Mouse (Mus musculus) forebrain, embryonic 14.5 days (tissue): ENCODE measurements around the gene Dzank1. TPM values are rescaled to one million over a fixed set of nuclear protein-coding genes. Genes with fewer than 3 reads are reported as not detected.

Experiments
- ATAC-seq: fragments of 200-750 bp; cut with Nextera tagmentation; 2 replicates; pipeline ENCODE4 v1.8.0; 2017; ENCODE audit warnings: mild to moderate bottlenecking, moderate library complexity
- DNase-seq: peaks from one replicate; pipeline ENCODE4 v3.0.0-alpha.2; 2015; ENCODE audit warnings: low spot score
- H3K27ac ChIP-seq: fragments of 300-500 bp; sonication (generic); 2 replicates; pipeline ENCODE4 v1.5.1; 2014; ENCODE audit warnings: low read depth, mild to moderate bottlenecking, control low read depth, low read length, moderate library complexity
- H3K27me3 ChIP-seq: fragments of 300-500 bp; sonication (generic); replicated peaks from 2 replicates; pipeline ENCODE4 v1.6.1; 2014; ENCODE audit warnings: low read length, control low read depth, mixed read lengths; ENCODE audit not compliant: control insufficient read depth, insufficient read depth
- H3K36me3 ChIP-seq: fragments of 300-500 bp; sonication (generic); 2 replicates; pipeline ENCODE4 v1.6.1; 2014; ENCODE audit warnings: low read length, control low read depth; ENCODE audit not compliant: control insufficient read depth, insufficient read depth
- H3K4me1 ChIP-seq: fragments of 300-500 bp; sonication (generic); 2 replicates; pipeline ENCODE4 v1.6.1; 2014; ENCODE audit warnings: antibody characterized with exemption, low read length, control low read depth; ENCODE audit not compliant: control insufficient read depth, insufficient read depth
- H3K4me2 ChIP-seq: fragments of 300-500 bp; sonication (generic); 2 replicates; pipeline ENCODE4 v1.6.1; 2014; ENCODE audit warnings: mild to moderate bottlenecking, control low read depth, low read length
- H3K4me3 ChIP-seq: fragments of 300-500 bp; sonication (generic); 2 replicates; pipeline ENCODE4 v1.5.1; 2014; ENCODE audit warnings: low read depth, low read length, control low read depth
- H3K9ac ChIP-seq: fragments of 300-500 bp; sonication (generic); 2 replicates; pipeline ENCODE4 v1.6.1; 2014; ENCODE audit warnings: mild to moderate bottlenecking, low read length, control low read depth, moderate library complexity
- H3K9me3 ChIP-seq: fragments of 300-500 bp; sonication (generic); replicated peaks from 2 replicates; pipeline ENCODE4 v1.6.1; 2016; ENCODE audit warnings: low read length, control low read depth, mixed read lengths; ENCODE audit not compliant: control insufficient read depth
- WGBS: fragments of 180-500 bp; shearing (Covaris S2); extraction: QIAGEN DNeasy Blood & Tissue Kit; methylation state at CpG from one replicate; pipeline ENCODE4 v1.1.7; 2014; 5-methylcytosine and 5-hydroxymethylcytosine counted together
- polyA plus RNA-seq: library from polyadenylated mRNA; unstranded; fragments of >200 nt; fragmentation: Nextera tagmentation; extraction: Ambion mirVana; gene quantifications from 2 replicates; pipeline ENCODE4 v1.2.1, GENCODE M21; 2014

Gene Dzank1
- polyA plus RNA-seq, 1 experiment from 2014 or later: 4.3 TPM

- peak; percentile 100 for ATAC-seq
- DNase-seq: peak; percentile 93
- Histone ChIP-seq H3K9me3 (no peaks in the 10 kb centered on the region), H3K27me3 (peaks cover 6% of the 10 kb centered on the region; the same call in 1 of the 2 replicates), H3K36me3 (no peaks in the 10 kb centered on the region), H3K27ac (no peak overlapping the region), H3K4me1 (no peaks in the 10 kb centered on the region), H3K9ac (peak overlapping the region; percentile 65), H3K4me2 (peak overlapping the region; percentile 59), H3K4me3 (peak overlapping the region; percentile 43)
- 7% methylated on average over 25 of the region's 25 CpGs for WGBS
Measured at GRCm38 (mm10) chr2:144458975-144459754, 68.0 kb downstream of the Dzank1 start.

- Histone ChIP-seq H3K27ac (no peak overlapping the region), H3K4me3 (peak overlapping the region; percentile 43; the same call in 1 of the 2 replicates), H3K9me3 (no peaks in the 10 kb centered on the region), H3K9ac (peak overlapping the region; percentile 65), H3K4me1 (no peaks in the 10 kb centered on the region), H3K4me2 (peak overlapping the region; percentile 59), H3K36me3 (no peaks in the 10 kb centered on the region), H3K27me3 (peaks cover 6% of the 10 kb centered on the region; the same call in 1 of the 2 replicates)
- no peak for DNase-seq
- ATAC-seq: no peak
- 74% methylated on average over 6 of the region's 6 CpGs for WGBS
Measured at GRCm38 (mm10) chr2:144458355-144458754, 68.9 kb downstream of the Dzank1 start.

DNA sequence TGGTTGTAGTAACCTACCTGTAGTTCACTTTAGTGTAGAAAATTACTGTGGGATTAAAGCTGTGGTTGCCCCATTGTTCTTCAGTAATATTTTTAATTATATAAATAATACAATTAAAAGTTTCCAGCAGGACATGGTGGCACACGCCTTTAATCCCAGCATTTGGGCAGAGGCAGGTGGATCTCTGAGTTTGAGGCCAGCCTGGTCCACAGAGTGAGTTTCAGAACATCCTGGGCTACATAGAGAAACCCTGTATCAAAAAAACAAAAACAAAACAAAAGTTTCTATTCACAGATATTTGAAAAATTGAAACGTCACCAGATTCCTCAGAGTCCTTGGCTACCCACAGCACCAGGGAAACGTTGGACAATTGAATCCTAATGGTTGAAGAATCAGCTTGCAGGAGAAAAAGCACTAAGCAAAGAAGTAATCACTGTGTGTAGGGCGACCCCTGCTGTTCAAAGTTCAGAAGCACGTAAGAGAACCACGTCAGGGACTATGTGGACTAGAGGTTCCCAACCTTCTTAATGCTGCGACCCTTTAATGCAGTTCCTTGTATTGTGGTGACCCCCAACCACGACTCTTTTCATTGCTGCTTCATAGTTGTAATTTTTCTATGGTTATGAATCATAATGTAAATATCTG is 74.7 kb downstream of the Dzank1 start:
- ATAC-seq: peak; percentile 68; the same call in 1 of the 2 replicates

DNA sequence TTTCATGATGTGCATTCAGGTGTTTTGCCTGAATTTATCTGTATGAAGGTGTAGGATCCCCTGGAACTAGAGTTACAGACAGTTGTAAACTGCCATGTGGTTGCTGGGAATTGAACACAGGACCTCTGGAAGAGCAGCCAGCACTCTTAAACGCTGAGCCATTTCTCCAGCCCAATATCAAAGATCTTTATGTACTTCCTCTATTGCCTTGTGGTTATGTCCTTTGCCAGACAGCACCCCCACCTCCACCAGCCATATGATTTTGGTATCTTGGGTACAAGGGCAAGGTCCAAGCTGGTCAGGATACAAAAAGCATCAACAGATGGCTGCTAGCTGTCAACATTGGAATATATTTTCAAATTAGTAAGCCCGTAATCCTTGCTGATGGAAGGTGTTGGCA is 76.8 kb downstream of the Dzank1 start:
- Histone ChIP-seq H3K4me1 (no peaks in the 10 kb centered on the region), H3K27ac (no peak overlapping the region), H3K9ac (no peak overlapping the region), H3K4me3 (no peak overlapping the region), H3K4me2 (no peak overlapping the region), H3K9me3 (no peaks in the 10 kb centered on the region), H3K36me3 (no peaks in the 10 kb centered on the region), H3K27me3 (peaks cover 6% of the 10 kb centered on the region; the same call in 1 of the 2 replicates)
- DNase-seq (no peak), ATAC-seq (no peak)
- WGBS: 70% methylated on average over 2 of the region's 2 CpGs

More for the DNA sequence above, 74.7 kb downstream of the Dzank1 start:
- Histone ChIP-seq H3K9me3 (no peaks in the 10 kb centered on the region), H3K36me3 (no peaks in the 10 kb centered on the region), H3K4me3 (no peak overlapping the region), H3K27me3 (peaks cover 6% of the 10 kb centered on the region; the same call in 1 of the 2 replicates), H3K4me1 (no peaks in the 10 kb centered on the region), H3K27ac (no peak overlapping the region), H3K4me2 (no peak overlapping the region), H3K9ac (no peak overlapping the region)
- peak; percentile 85 for DNase-seq
- WGBS: 14% methylated on average over 8 of the region's 8 CpGs

DNA sequence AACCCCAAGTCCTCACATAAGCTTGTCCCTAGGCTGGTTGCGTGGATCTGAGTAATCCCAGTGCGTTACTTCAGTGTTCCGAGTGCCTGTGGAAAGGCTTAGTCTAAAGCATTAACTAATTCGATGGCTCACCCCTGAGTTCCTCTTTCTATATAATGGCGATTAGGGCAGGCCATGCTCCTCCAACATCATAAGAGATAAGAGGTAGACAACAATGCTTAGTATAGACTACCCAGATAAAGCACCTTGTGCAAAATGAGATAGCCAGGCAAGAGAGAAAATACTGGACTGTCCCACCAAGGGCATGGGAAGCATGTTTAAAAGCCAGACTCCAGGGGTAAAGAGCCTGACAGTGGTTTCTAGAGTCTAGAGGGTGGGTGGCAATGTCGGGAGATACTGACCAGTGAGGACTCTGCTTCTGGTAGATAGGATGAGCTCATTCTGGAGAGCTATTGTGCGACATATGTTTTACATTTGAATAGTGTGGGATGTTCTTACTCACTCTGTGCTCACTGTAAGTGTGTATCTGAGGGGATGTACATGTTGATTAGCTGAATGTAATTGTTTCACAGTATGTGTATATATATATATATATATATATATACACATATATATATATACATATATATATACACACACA is 80.7 kb downstream of the Dzank1 start:
- Histone ChIP-seq H3K27me3 (no peaks in the 10 kb centered on the region), H3K4me2 (no peak overlapping the region), H3K9ac (no peak overlapping the region), H3K27ac (no peak overlapping the region), H3K36me3 (no peaks in the 10 kb centered on the region), H3K4me1 (no peaks in the 10 kb centered on the region), H3K4me3 (no peak overlapping the region), H3K9me3 (no peaks in the 10 kb centered on the region)
- ATAC-seq (no peak), DNase-seq (no peak)
- 80% methylated on average over 7 of the region's 7 CpGs for WGBS

DNA sequence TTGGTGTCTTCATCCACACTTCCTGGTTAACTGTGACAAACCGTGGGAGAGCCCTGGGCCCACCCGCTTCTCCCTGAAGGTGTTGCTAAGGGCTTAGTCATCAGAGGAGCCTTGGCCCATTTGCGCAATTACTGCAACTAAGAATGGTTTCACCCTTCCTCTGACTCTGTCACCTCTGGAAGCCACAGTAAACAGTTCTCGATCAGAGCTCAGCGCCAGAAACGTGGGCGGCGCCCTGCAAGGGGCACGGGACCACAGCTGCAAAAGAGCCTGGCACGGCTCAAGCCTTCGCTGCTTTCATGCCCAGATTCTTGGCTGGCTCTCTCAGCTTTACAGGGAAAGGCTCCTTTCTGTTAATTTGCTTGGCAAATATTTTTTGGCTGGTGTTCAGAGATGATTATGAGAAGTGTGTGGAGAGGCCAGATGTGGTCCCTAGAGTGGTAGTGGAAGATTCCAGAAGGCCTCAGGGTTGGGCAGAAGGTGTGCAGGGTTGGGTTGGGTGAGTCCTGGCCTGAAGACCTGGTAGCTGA is 85.8 kb downstream of the Dzank1 start:
- Histone ChIP-seq H3K4me2 (no peak overlapping the region), H3K9me3 (no peaks in the 10 kb centered on the region), H3K36me3 (no peaks in the 10 kb centered on the region), H3K9ac (no peak overlapping the region), H3K4me1 (no peaks in the 10 kb centered on the region), H3K27me3 (no peaks in the 10 kb centered on the region), H3K4me3 (no peak overlapping the region), H3K27ac (no peak overlapping the region)
- DNase-seq (peak; percentile 32), ATAC-seq (no peak)
- 83% methylated on average over 11 of the region's 11 CpGs for WGBS

DNA sequence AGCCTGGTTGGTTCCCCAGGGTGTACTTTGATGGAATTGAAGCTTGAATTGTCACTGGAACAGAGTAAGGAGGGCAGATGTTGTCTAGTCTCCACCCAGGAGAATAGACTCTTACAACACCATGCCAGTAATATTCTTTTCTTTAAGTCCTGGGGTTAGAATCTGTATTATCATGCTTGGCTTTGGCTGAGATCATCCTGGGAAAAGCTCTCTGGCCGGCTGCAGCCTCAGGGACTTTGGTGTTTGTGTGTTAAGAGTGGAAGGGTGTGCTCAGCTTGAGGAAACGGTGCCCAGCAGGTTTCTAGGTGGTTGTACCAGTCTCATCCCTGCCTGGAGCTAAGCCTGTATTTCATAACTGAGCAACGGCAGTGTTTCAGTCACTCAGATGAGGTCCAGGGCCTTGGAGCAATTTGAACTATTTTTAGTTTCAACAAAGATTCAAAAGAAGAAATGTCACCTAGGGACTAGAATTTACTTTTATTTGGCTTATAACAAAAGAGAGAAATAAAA is 88.0 kb downstream of the Dzank1 start:
- Histone ChIP-seq H3K9me3 (no peaks in the 10 kb centered on the region), H3K4me3 (no peak overlapping the region), H3K9ac (no peak overlapping the region), H3K27me3 (no peaks in the 10 kb centered on the region), H3K36me3 (no peaks in the 10 kb centered on the region), H3K27ac (no peak overlapping the region), H3K4me2 (no peak overlapping the region), H3K4me1 (no peaks in the 10 kb centered on the region)
- no peak for DNase-seq
- 79% methylated on average over 3 of the region's 3 CpGs for WGBS
- ATAC-seq: no peak

DNA sequence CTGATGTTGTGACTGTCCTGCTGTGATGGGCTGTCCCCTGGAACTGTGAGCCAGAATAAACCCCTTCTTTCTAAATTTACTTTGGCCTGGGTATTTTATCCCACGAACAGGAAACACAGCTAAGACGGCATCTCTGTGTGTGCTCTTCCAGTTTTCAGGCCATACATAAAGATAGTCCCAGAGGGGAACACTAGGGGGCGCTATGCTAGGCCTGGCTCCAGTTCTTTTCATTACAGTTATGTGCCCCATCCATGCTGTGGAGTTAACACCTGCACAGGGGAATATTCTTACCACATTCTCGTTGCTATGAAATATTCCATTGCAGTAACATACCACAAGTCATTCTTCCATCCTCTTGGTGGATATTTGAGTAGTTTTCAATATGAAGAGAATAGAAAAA is 88.8 kb downstream of the Dzank1 start:
- Histone ChIP-seq H3K4me2 (no peak overlapping the region), H3K9ac (no peak overlapping the region), H3K36me3 (no peaks in the 10 kb centered on the region), H3K9me3 (no peaks in the 10 kb centered on the region), H3K27ac (no peak overlapping the region), H3K4me1 (no peaks in the 10 kb centered on the region), H3K27me3 (no peaks in the 10 kb centered on the region), H3K4me3 (no peak overlapping the region)
- 65% methylated on average over 4 of the region's 4 CpGs for WGBS
- no peak for ATAC-seq
- DNase-seq: no peak
